Mouse (Mus musculus) pancreas, adult 10 weeks (tissue): ENCODE results near the gene Thoc7. TPM values are rescaled to one million over a fixed set of nuclear protein-coding genes. Genes with fewer than 3 reads are reported as not detected.

Source experiments
- polyA plus RNA-seq: library from polyadenylated mRNA; stranded (reverse); fragments of 350-450 nt; fragmentation: Illumina TruSeq; extraction: RNeasy Lipid Tissue Mini Kit (QIAGEN cat#74804); gene quantifications from one replicate; pipeline ENCODE4 v1.2.3, GENCODE M21; 2015; ENCODE audit warnings: low read depth, low replicate concordance; ENCODE audit not compliant: insufficient read depth

Gene Thoc7
- polyA plus RNA-seq: 22.9 TPM

DNA sequence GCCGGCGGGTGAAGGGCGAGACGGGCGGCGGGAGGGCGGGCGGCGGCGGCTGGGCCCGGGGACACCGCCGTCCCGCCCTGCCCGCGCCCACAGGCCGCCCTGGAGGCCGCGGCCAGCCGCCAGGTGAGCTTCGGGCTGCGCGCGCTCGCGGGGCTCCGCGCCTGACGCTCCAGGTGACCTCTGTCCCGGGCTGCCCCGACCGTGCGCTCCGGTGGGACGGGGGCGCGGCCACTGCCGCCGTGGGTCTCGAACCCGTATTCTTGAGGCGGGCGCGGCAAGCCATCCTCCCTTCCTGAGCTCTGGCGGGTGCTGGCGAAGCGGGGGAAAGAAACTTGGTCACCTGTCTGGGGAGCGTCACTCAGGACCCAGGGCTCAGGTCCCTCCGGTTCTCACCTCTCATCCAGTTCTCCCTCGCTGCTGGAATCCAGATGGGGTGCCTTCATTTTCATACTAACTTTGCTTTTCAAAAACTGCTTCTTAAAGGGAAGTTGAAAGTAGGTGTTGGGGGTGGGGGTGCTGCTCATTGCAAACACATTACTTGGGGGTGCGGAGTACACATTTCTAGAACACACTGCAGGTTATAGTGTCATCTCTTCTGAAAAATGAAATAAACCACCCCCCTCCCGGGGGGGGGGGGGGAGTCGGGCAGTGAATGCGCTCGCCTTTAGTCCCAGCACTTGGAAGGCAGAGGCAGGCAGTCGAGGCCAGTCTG, at the start of gene Thoc7, which contains the start of gene Atxn7:
Gene Thoc7, minus strand, starts transcription at position 452 of the 712 bp plus-strand sequence.
Gene Atxn7, plus strand, starts transcription at position 40 of the 712 bp plus-strand sequence.

DNA sequence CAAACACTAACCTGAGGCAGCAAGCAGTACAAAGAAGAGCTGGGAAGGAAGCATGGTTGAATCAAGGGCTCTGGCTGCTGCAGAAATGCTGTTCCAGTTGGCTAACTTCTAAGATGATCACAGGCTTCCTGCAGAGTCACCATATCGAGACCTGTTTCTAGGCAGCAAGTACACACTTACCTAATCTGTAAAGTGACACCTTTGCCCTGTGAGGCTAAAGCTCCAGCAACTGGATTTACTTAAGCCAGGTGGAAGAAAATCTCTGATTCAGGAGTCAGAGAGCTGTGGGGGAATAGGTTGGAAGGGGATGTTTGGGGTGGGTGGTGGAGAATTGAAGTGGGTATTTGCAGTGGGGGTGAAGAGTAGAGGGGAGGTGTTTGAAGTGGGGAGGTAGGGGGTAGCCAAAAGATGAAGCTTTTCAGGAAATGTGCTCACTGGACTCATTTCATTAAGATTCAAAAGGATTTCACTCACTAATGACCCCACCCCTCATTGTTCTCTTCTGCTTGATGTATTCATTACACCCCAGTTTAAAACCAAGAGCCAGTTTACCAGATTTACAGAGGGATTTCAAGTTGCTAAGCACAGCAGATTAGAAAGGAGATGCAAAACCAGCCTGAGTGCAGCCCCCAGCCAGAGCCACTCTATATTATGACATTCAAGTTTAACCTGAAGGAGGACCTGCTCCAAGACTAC, 47.1 kb downstream of the Thoc7 start, which contains the start of gene Gm281:
Gene Gm281, minus strand, starts transcription at position 92 of the 696 bp plus-strand sequence.

Other genes with a start within 250 kb of the Thoc7 start
- gene Gm281, start 47.4 kb downstream of the Thoc7 start, polyA plus RNA-seq: not detected
- gene Atxn7, start 412 bp downstream of the Thoc7 start, polyA plus RNA-seq: 6.9 TPM
- 42.9 TPM for gene Psmd6, start 159.1 kb upstream of the Thoc7 start, polyA plus RNA-seq
- not detected for gene Olfr720, start 225.0 kb upstream of the Thoc7 start, polyA plus RNA-seq